Mouse (Mus musculus) neural tube, embryonic 10.5 days (tissue): Measurements from ENCODE around the gene Clec10a.

ENCODE experiments used
- DNase-seq: peaks from one replicate; pipeline ENCODE4 v3.0.0-alpha.2; 2017; ENCODE audit warnings: low spot score; ENCODE audit errors: extremely low spot score

Gene Clec10a

GRCm38 (mm10) chr11:70216103-70216502 lies 60.1 kb downstream of the Clec10a start:
- DNase-seq = no peak

DNA sequence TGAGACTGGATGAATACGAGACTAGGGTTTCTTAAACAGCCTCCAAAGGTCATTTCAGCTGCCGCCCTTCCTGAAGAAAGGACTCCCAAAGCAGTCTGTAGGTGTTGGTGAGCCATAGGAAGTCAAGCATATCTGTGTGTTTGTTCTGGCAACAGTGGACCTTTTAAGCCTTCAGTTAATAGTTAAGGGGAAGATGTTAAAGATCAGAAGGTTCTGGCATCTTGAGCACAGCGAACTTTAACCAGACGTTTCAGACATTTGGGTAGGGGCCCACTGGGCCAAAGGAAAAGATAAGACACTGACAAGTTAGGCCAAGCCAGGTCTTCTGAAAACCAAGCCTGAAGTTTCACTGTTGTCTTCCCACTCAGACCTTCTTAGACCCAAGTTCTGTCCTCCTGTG lies 62.0 kb downstream of the Clec10a start:
- DNase-seq = no peak

- no peak for DNase-seq
Measured at GRCm38 (mm10) chr11:70218741-70219470, 62.9 kb downstream of the Clec10a start.

DNA sequence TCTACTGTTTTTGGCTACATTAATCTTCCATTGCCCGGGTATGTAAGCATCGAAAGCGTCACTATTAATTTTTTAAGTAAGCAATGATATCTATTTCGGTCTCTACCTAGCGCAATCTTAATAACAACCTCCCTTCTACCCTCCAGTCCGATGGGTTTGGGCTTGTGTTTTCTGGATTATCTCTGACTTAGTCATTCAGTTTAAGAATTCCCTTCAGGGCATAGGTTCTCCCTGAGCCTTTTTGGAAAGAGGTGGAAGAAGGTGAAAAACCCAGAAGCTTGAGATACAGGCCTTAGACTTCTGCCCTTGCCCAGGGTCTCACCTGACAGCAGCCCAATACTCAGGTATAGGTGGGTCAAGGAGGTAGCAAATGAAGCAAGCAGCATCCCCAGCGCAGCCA lies 63.9 kb downstream of the Clec10a start:
- no peak for DNase-seq

DNA sequence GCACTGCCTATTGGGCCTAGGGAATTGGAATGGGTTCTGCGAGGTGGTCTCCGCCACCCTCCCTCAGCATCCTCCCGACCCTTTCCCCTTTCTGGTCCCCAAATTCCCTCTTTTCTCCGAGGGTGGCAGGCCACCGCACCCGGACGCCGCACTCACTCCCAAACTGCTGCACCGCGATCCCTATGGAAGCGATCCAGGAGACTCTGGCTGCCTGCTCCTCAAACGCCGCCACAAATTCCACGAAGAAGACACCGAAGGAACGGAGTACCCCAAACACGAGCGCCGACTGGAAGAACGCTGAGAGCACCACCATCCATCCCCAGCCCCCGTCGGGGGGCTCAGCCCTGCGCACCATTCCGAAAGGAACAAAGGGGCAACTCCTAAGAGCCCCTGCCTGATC lies 64.3 kb downstream of the Clec10a start:
- DNase-seq = no peak
